Mouse (Mus musculus) heart, embryonic 14.5 days (tissue): Measurements from ENCODE around the gene Ccr2. TPM values are rescaled to one million over a fixed set of nuclear protein-coding genes. Genes with fewer than 3 reads are reported as not detected.
"Not testable (repeated sequence)": the region's sequence is repeated elsewhere in the genome, so short reads cannot be mapped to it uniquely, and the experiment has no call there.

Experiments used
- ATAC-seq: fragments of 200-750 bp; cut with Nextera tagmentation; 2 replicates; pipeline ENCODE4 v1.8.0; 2017; ENCODE audit warnings: low read depth, moderate TSS enrichment; ENCODE audit not compliant: insufficient number of reproducible peaks, insufficient read depth, low FRiP score
- H3K27ac ChIP-seq, 2 experiments: fragments of 200-500 bp in 1 of 2; fragments of 300-500 bp in 1 of 2; sonication (generic) in 1 of 2; replicated peaks in 1 of 2; 2 replicates each; pipeline ENCODE4 v1.5.1; 2012 to 2014; ENCODE audit warnings: low read depth in 2 of 2, low read length in 2 of 2, control low read depth in 1 of 2, mild to moderate bottlenecking in 1 of 2, mixed read lengths in 1 of 2; ENCODE audit not compliant: control insufficient read depth in 1 of 2, insufficient read depth in 1 of 2
- H3K27me3 ChIP-seq: fragments of 300-500 bp; sonication (generic); 2 replicates; pipeline ENCODE4 v1.6.1; 2014; ENCODE audit warnings: mild to moderate bottlenecking, low read length, control low read depth; ENCODE audit not compliant: control insufficient read depth, insufficient read depth
- H3K36me3 ChIP-seq: fragments of 300-500 bp; sonication (generic); 2 replicates; pipeline ENCODE4 v1.6.1; 2014; ENCODE audit warnings: mild to moderate bottlenecking, control low read depth, low read length, mixed read lengths; ENCODE audit not compliant: control insufficient read depth, insufficient read depth
- H3K4me1 ChIP-seq, 2 experiments: fragments of 200-500 bp in 1 of 2; fragments of 300-500 bp in 1 of 2; sonication (generic) in 1 of 2; 2 replicates each; pipeline ENCODE4 v1.6.1; 2012 to 2014; ENCODE audit warnings: low read length in 2 of 2, control low read depth in 1 of 2, mixed read lengths in 1 of 2; ENCODE audit not compliant: control insufficient read depth in 2 of 2, insufficient read depth in 2 of 2
- H3K4me2 ChIP-seq: fragments of 300-500 bp; sonication (generic); 2 replicates; pipeline ENCODE4 v1.6.1; 2014; ENCODE audit warnings: mild to moderate bottlenecking, low read length
- H3K4me3 ChIP-seq, 2 experiments: fragments of 200-500 bp in 1 of 2; fragments of 300-500 bp in 1 of 2; sonication (generic) in 1 of 2; 2 replicates each; pipeline ENCODE4 v1.5.1; 2012 to 2014; ENCODE audit warnings: low read length in 2 of 2, mild to moderate bottlenecking in 2 of 2, control low read depth in 1 of 2, low read depth in 1 of 2, moderate library complexity in 1 of 2; ENCODE audit not compliant: control insufficient read depth in 1 of 2, insufficient read depth in 1 of 2
- H3K9ac ChIP-seq: fragments of 300-500 bp; sonication (generic); 2 replicates; pipeline ENCODE4 v1.6.1; 2014; ENCODE audit warnings: mild to moderate bottlenecking, low read length
- H3K9me3 ChIP-seq: fragments of 300-500 bp; sonication (generic); 2 replicates; pipeline ENCODE4 v1.6.1; 2016; ENCODE audit warnings: low read length, control low read depth; ENCODE audit not compliant: control insufficient read depth
- WGBS: fragments of 180-500 bp; shearing (Covaris S2); extraction: QIAGEN DNeasy Blood & Tissue Kit; methylation state at CpG from one replicate; pipeline ENCODE4 v1.1.7; 2014; 5-methylcytosine and 5-hydroxymethylcytosine counted together
- polyA plus RNA-seq: library from polyadenylated mRNA; unstranded; fragments of >200 nt; fragmentation: Nextera tagmentation; extraction: Ambion mirVana; gene quantifications from 2 replicates; pipeline ENCODE4 v1.2.1, GENCODE M21; 2014

The Ccr2 gene
- 1.9 and 2.7 TPM in 2 replicates for polyA plus RNA-seq

- Histone ChIP-seq H3K4me1 (no peaks in the 10 kb centered on the region), H3K4me2 (no peak within 1 kb of the TSS), H3K4me3 (no peak within 1 kb of the TSS), H3K9ac (no peak within 1 kb of the TSS), H3K36me3 (no peaks in the 10 kb centered on the region), H3K9me3 (no peaks in the 10 kb centered on the region), H3K27me3 (no peaks in the 10 kb centered on the region), H3K27ac (no peak within 1 kb of the TSS)
- 75% methylated on average over 4 of the region's 4 CpGs for WGBS
- ATAC-seq: no peak
Observed at GRCm38 (mm10) chr9:124101723-124102122, at the start of gene Ccr2. Gene Ccr2 (plus strand): TSS chr9:124101950.

- Histone ChIP-seq H3K4me1 (no peaks in the 10 kb centered on the region), H3K4me2 (no peak overlapping the region), H3K4me3 (no peak overlapping the region), H3K36me3 (no peaks in the 10 kb centered on the region), H3K27me3 (no peaks in the 10 kb centered on the region), H3K27ac (no peak overlapping the region), H3K9ac (no peak overlapping the region), H3K9me3 (no peaks in the 10 kb centered on the region)
- no peak for ATAC-seq
- 30% methylated on average over 2 of the region's 2 CpGs for WGBS
Observed at GRCm38 (mm10) chr9:124053532-124053931, 48.2 kb upstream of the Ccr2 start.

GRCm38 (mm10) chr9:124056158-124056709 is 45.5 kb upstream of the Ccr2 start:
- Histone ChIP-seq H3K4me1 (no peaks in the 10 kb centered on the region), H3K27me3 (no peaks in the 10 kb centered on the region), H3K9me3 (no peaks in the 10 kb centered on the region), H3K4me3 (no peak overlapping the region), H3K4me2 (no peak overlapping the region), H3K27ac (no peak overlapping the region), H3K36me3 (no peaks in the 10 kb centered on the region), H3K9ac (no peak overlapping the region)
- 56% methylated on average over 3 of the region's 3 CpGs for WGBS
- no peak for ATAC-seq

- Histone ChIP-seq H3K27ac (no peak overlapping the region), H3K9me3 (no peaks in the 10 kb centered on the region), H3K36me3 (no peaks in the 10 kb centered on the region), H3K4me3 (no peak overlapping the region), H3K4me1 (no peaks in the 10 kb centered on the region), H3K27me3 (no peaks in the 10 kb centered on the region), H3K9ac (no peak overlapping the region), H3K4me2 (no peak overlapping the region)
- WGBS: 48% methylated on average over 2 of the region's 2 CpGs
- no peak for ATAC-seq
Observed at GRCm38 (mm10) chr9:124059660-124060352, 41.9 kb upstream of the Ccr2 start.

- ATAC-seq, H3K4me3 ChIP-seq, H3K9me3 ChIP-seq, H3K36me3 ChIP-seq, H3K4me1 ChIP-seq, H3K27ac ChIP-seq, H3K27me3 ChIP-seq, H3K9ac ChIP-seq, H3K4me2 ChIP-seq: not testable (repeated sequence)
- 63% methylated on average over 3 of the region's 3 CpGs for WGBS
Observed at GRCm38 (mm10) chr9:124061474-124062432, 40.0 kb upstream of the Ccr2 start.

- Histone ChIP-seq H3K4me1 (no peaks in the 10 kb centered on the region), H3K4me2 (no peak overlapping the region), H3K36me3 (no peaks in the 10 kb centered on the region), H3K9ac (no peak overlapping the region), H3K9me3 (no peaks in the 10 kb centered on the region), H3K4me3 (no peak overlapping the region), H3K27ac (no peak overlapping the region), H3K27me3 (no peaks in the 10 kb centered on the region)
- no peak for ATAC-seq
Observed at GRCm38 (mm10) chr9:124066572-124067103, 35.1 kb upstream of the Ccr2 start.

GRCm38 (mm10) chr9:124068098-124069058 is 33.4 kb upstream of the Ccr2 start:
- no peaks in the 10 kb centered on the region for H3K36me3 ChIP-seq
- ATAC-seq: no peak
- H3K4me1 ChIP-seq: no peaks in the 10 kb centered on the region
- no peak overlapping the region for H3K9ac ChIP-seq
- no peak overlapping the region for H3K4me2 ChIP-seq
- 41% methylated on average over 2 of the region's 2 CpGs for WGBS
- H3K27ac ChIP-seq: no peak overlapping the region
- H3K9me3 ChIP-seq: no peaks in the 10 kb centered on the region
- H3K27me3 ChIP-seq: no peaks in the 10 kb centered on the region
- no peak overlapping the region for H3K4me3 ChIP-seq
